Mouse (Mus musculus) embryonic facial prominence, embryonic 14.5 days (tissue): ENCODE results near the gene Rpl39. TPM values are rescaled to one million over a fixed set of nuclear protein-coding genes. Genes with fewer than 3 reads are reported as not detected.
A peak's percentile ranks its signal among the peaks of the same experiment; 100 is the strongest.

Source experiments
- ATAC-seq: fragments of 200-750 bp; cut with Nextera tagmentation; 2 replicates; pipeline ENCODE4 v1.8.0; 2017; ENCODE audit warnings: low read depth, moderate number of reproducible peaks, moderate TSS enrichment
- DNase-seq: peaks from one replicate; pipeline ENCODE4 v3.0.0-alpha.2; 2015; ENCODE audit warnings: low spot score
- H3K27ac ChIP-seq: fragments of 300-500 bp; sonication (generic); replicated peaks from 2 replicates; pipeline ENCODE4 v1.5.1; 2014; ENCODE audit warnings: low read depth, mild to moderate bottlenecking, low read length, moderate library complexity
- H3K27me3 ChIP-seq: fragments of 300-500 bp; sonication (generic); replicated peaks from 2 replicates; pipeline ENCODE4 v1.6.1; 2014; ENCODE audit warnings: low read length; ENCODE audit not compliant: control insufficient read depth, insufficient read depth
- H3K36me3 ChIP-seq: fragments of 300-500 bp; sonication (generic); 2 replicates; pipeline ENCODE4 v1.6.1; 2014; ENCODE audit warnings: low read length, mixed read lengths; ENCODE audit not compliant: control insufficient read depth, insufficient read depth
- H3K4me1 ChIP-seq: fragments of 300-500 bp; sonication (generic); 2 replicates; pipeline ENCODE4 v1.6.1; 2014; ENCODE audit warnings: antibody characterized with exemption, low read length; ENCODE audit not compliant: control insufficient read depth, insufficient read depth
- H3K4me2 ChIP-seq: fragments of 300-500 bp; sonication (generic); 2 replicates; pipeline ENCODE4 v1.6.1; 2014; ENCODE audit warnings: low read depth, mild to moderate bottlenecking, low read length, moderate library complexity, mixed read lengths
- H3K4me3 ChIP-seq: fragments of 300-500 bp; sonication (generic); 2 replicates; pipeline ENCODE4 v1.5.1; 2014; ENCODE audit warnings: low read depth, mild to moderate bottlenecking, low read length
- H3K9ac ChIP-seq: fragments of 300-500 bp; sonication (generic); 2 replicates; pipeline ENCODE4 v1.6.1; 2014; ENCODE audit warnings: low read depth, mild to moderate bottlenecking, low read length, moderate library complexity, mixed read lengths
- H3K9me3 ChIP-seq: fragments of 300-500 bp; sonication (generic); 2 replicates; pipeline ENCODE4 v1.6.1; 2016; ENCODE audit warnings: low read length; ENCODE audit not compliant: control insufficient read depth
- WGBS: fragments of 180-500 bp; shearing (Covaris S2); extraction: QIAGEN DNeasy Blood & Tissue Kit; methylation state at CpG from one replicate; pipeline ENCODE4 v1.1.7; 2014; 5-methylcytosine and 5-hydroxymethylcytosine counted together
- polyA plus RNA-seq: library from polyadenylated mRNA; unstranded; fragments of >200 nt; fragmentation: Nextera tagmentation; extraction: Ambion mirVana; gene quantifications from 2 replicates; pipeline ENCODE4 v1.2.1, GENCODE M21; 2014

The Rpl39 gene
- polyA plus RNA-seq, 1 experiment from 2014 or later = 763 TPM

- Histone ChIP-seq H3K4me1 (no peaks in the 10 kb centered on the region), H3K4me3 (peak overlapping the region; percentile 56), H3K4me2 (peak overlapping the region; percentile 74), H3K27ac (peak overlapping the region; percentile 65), H3K9ac (peak overlapping the region; percentile 66), H3K36me3 (no peaks in the 10 kb centered on the region), H3K9me3 (no peaks in the 10 kb centered on the region), H3K27me3 (no peaks in the 10 kb centered on the region)
- DNase-seq (no peak), ATAC-seq (peak; percentile 75)
- 24% methylated on average over 25 of the region's 27 CpGs for WGBS
Observed at GRCm38 (mm10) chrX:37109526-37110192, 24.5 kb upstream of the Rpl39 start.

- 81% methylated on average over 2 of the region's 2 CpGs for WGBS
- Histone ChIP-seq H3K36me3 (0 out of 2 replicates have a peak, but pooled peaks cover 4% of the 10 kb centered on the region), H3K4me1 (no peaks in the 10 kb centered on the region)
Observed at GRCm38 (mm10) chrX:37103826-37104225, 18.6 kb upstream of the Rpl39 start.

GRCm38 (mm10) chrX:37098681-37099080 lies 13.5 kb upstream of the Rpl39 start:
- Histone ChIP-seq H3K9me3 (no peaks in the 10 kb centered on the region), H3K36me3 (0 out of 2 replicates have a peak, but pooled peaks cover 7% of the 10 kb centered on the region), H3K4me3 (no peak overlapping the region), H3K27me3 (no peaks in the 10 kb centered on the region), H3K4me2 (no peak overlapping the region), H3K4me1 (no peaks in the 10 kb centered on the region), H3K27ac (no peak overlapping the region), H3K9ac (no peak overlapping the region)
- no peak for DNase-seq
- WGBS = 85% methylated on average over 3 of the region's 3 CpGs
- ATAC-seq = no peak

More at GRCm38 (mm10) chrX:37103826-37104225, 18.6 kb upstream of the Rpl39 start:
- DNase-seq = no peak
- Histone ChIP-seq H3K4me2 (no peak overlapping the region), H3K4me3 (no peak overlapping the region), H3K27me3 (no peaks in the 10 kb centered on the region), H3K9me3 (no peaks in the 10 kb centered on the region), H3K9ac (no peak overlapping the region), H3K27ac (no peak overlapping the region)
- ATAC-seq = no peak

DNA sequence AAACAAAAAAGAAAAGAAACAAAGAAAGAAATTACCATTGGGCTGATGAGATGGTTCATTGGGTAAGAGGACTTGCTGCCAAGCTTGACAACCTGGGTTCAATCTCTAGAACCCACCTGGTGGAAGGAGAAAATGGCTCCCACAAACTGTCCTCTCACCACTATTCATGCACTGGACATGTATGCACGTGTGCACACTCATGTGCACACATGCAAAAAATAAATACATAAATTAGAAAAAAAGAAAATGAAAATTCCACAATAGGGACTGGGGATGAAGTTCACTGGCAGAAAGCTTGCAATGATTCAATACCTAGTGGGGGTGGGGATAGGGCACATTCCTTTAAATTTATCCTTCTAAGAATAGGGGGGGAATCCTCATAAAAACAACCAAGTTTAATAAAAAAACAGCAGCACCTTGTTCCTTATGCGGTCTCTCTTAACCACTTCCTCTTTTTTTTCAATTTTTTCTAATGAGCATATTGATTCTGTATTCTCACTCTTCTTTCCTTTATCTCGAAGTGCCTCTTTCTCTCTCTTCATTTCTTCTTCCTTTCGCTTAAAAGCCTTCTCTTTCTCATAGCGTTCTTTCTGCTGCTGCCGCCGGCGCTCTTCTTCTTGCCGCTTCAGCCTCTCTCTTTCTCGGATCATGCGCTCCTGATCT lies 10.0 kb upstream of the Rpl39 start:
- no peaks in the 10 kb centered on the region for H3K4me1 ChIP-seq
- 0 out of 2 replicates have a peak, but pooled peaks cover 3% of the 10 kb centered on the region for H3K36me3 ChIP-seq
- H3K27me3 ChIP-seq = no peaks in the 10 kb centered on the region
- WGBS = 92% methylated on average over 11 of the region's 11 CpGs
- no peak overlapping the region for H3K4me3 ChIP-seq
- no peak for ATAC-seq
- no peak for DNase-seq
- H3K9me3 ChIP-seq = no peaks in the 10 kb centered on the region
- H3K9ac ChIP-seq = no peak overlapping the region
- no peak overlapping the region for H3K27ac ChIP-seq
- H3K4me2 ChIP-seq = no peak overlapping the region

GRCm38 (mm10) chrX:37091457-37091856 lies 6.3 kb upstream of the Rpl39 start:
- no peak for DNase-seq
- 0 out of 2 replicates have a peak, but pooled peaks cover 3% of the 10 kb centered on the region for H3K36me3 ChIP-seq
- no peaks in the 10 kb centered on the region for H3K27me3 ChIP-seq
- no peak overlapping the region for H3K9ac ChIP-seq
- 90% methylated on average over 3 of the region's 3 CpGs for WGBS
- H3K9me3 ChIP-seq = no peaks in the 10 kb centered on the region
- no peak for ATAC-seq
- no peak overlapping the region for H3K4me3 ChIP-seq
- no peak overlapping the region for H3K27ac ChIP-seq
- H3K4me1 ChIP-seq = no peaks in the 10 kb centered on the region
- H3K4me2 ChIP-seq = no peak overlapping the region

DNA sequence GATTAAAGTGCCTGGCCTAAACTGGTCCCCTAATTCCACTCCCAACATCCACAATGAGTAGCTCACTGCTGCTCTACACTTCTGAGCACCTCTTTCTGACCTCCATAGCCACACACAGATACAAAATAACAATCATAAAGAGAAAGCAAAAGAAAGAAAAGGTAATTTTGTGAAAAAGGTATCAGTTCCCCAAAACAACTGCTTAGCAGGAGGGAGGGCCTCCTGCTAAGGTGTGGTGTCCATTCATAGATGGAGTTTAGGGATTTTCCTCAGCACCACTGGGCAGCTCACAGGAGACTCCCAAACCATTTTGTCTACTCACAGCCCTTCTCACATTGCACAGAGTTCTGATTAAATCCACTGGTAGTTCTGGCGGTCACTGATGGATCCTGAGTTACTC lies 3.6 kb upstream of the Rpl39 start:
- H3K9me3 ChIP-seq = no peaks in the 10 kb centered on the region

DNA sequence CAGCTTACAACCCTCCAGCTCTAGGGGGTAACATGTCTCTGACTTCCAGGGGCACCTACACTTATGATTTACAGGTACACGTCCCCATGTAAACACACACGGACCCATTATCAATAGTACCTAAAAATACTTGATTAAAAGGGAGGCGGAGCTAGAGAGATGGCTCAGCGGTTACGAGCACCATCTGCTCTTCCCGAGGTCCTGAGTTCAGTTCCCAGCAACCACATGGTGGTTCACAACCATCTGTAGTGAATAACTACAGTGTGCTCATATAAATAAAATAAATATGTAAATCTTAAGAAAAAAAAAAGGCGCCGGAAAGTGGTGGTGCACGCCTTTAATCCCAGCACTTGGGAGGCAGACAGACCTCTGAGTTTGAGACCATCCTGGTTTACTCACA lies 463 bp upstream of the Rpl39 start:
- 20% methylated on average over 9 of the region's 9 CpGs for WGBS
- no peaks in the 10 kb centered on the region for H3K4me1 ChIP-seq

More for the DNA sequence above, 3.6 kb upstream of the Rpl39 start:
- H3K27ac ChIP-seq = no peak overlapping the region
- DNase-seq = no peak
- H3K36me3 ChIP-seq = no peaks in the 10 kb centered on the region
- no peaks in the 10 kb centered on the region for H3K4me1 ChIP-seq
- H3K9ac ChIP-seq = no peak overlapping the region
- no peak for ATAC-seq
- H3K4me2 ChIP-seq = no peak overlapping the region
- H3K4me3 ChIP-seq = no peak overlapping the region
- 89% methylated on average over 1 of the region's 1 CpGs for WGBS
- H3K27me3 ChIP-seq = no peaks in the 10 kb centered on the region

DNA sequence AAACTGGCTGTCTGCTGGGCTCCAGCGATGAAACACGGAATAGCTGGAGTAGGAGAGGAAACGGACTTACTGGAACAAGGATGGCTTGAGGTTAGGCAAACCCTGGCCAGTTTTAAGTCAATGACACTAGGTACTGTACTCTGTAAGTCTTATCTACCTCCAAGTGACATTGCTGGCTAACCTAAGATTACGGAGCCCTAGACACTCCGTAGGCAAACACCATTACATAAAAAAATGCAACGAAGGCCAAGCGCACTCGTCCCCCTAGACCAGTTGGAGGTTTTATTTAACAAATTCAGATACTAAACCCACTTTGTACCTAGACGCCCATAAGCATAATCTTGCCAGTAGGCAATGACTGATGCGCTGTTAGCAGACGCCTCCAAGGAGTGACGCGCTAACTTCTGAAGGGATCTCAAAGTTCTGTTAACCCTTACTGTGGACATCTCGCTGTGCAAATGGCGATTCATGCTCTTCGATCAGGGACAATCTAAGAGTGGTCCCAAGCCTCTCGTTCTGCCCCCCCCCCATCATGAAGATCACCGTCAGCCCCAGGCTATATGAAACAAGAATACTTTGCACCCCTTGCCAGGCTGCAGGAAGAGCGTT lies 780 bp downstream of the Rpl39 start:
- ATAC-seq (peak; percentile 38; the same call in 1 of the 2 replicates), DNase-seq (peak; percentile 20)
- 23% methylated on average over 18 of the region's 19 CpGs for WGBS

More for the DNA sequence above, 463 bp upstream of the Rpl39 start:
- peak overlapping the region; percentile 77 for H3K27ac ChIP-seq
- H3K9ac ChIP-seq = 0 out of 2 replicates have a peak overlapping the region, but pooled peaks have one; percentile 34
- peak overlapping the region; percentile 59 for H3K4me3 ChIP-seq
- no peaks in the 10 kb centered on the region for H3K27me3 ChIP-seq
- H3K9me3 ChIP-seq = no peaks in the 10 kb centered on the region
- peaks cover 12% of the 10 kb centered on the region for H3K36me3 ChIP-seq
- H3K4me2 ChIP-seq = peak overlapping the region; percentile 46
- no peak for DNase-seq
- peak; percentile 31; the same call in 1 of the 2 replicates for ATAC-seq

More for the DNA sequence above, 780 bp downstream of the Rpl39 start:
- Histone ChIP-seq H3K4me1 (no peaks in the 10 kb centered on the region), H3K9ac (peak overlapping the region; percentile 85), H3K27me3 (no peaks in the 10 kb centered on the region), H3K4me3 (peak overlapping the region; percentile 59), H3K36me3 (peaks cover 12% of the 10 kb centered on the region), H3K9me3 (no peaks in the 10 kb centered on the region), H3K4me2 (peak overlapping the region; percentile 52), H3K27ac (peak overlapping the region; percentile 91)
